Mouse (Mus musculus) spleen, postnatal 36 days (tissue): Measurements from ENCODE around the gene Tex47.

Source experiments
- DNase-seq, 2 experiments: peaks; one replicate each; pipeline ENCODE4 v3.0.0; 2022; ENCODE audit warnings: low spot score in 2 of 2, mixed read lengths in 1 of 2

Gene Tex47

DNA sequence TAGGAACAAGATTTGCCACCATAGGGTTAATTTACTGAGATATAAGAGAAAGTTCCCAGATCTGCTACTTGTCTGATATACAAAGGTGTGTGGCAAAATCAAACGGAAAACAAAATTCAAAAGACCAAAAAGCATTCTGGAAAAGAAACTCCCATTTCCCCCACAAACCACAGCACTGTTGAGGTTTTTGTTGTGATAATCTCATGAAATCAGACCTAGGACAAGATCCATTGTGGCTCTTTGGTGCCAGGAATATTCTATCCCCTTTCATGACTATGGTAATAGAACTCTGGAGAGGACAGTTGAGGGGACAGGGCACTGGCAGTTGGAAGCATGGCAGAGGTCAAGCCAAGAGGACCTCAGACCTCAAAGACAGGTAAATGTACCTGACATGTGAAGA lies at the start of gene Tex47:
Tex47 (plus strand) TSS at position 301 of the 400 bp plus-strand sequence.
- DNase-seq: no peak

GRCm38 (mm10) chr5:7276659-7277455 lies 27.1 kb upstream of the Tex47 start:
- DNase-seq: no peak

DNA sequence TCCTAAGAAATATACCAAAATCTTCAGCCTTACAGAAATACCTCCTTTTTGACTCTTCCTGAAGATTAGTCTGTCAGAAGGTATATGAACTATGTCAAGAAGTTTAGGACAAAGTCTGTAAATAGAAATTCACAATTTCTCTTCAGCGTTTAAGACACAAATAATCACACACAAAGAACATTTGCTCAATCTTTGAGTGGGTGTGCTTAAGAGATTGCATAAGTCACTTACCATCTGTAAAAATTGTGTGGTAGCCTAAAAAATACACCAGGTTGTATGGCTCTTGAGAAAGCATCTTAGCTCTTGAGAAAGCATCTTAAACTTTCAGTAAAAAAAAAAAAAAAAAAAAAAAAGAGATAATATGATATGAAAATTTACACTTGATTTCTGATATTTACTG lies 19.6 kb upstream of the Tex47 start:
- no peak for DNase-seq

- no peak for DNase-seq
Observed at GRCm38 (mm10) chr5:7302969-7303368, 950 bp upstream of the Tex47 start.

GRCm38 (mm10) chr5:7325594-7325993 lies 21.7 kb downstream of the Tex47 start:
- no peak for DNase-seq

DNA sequence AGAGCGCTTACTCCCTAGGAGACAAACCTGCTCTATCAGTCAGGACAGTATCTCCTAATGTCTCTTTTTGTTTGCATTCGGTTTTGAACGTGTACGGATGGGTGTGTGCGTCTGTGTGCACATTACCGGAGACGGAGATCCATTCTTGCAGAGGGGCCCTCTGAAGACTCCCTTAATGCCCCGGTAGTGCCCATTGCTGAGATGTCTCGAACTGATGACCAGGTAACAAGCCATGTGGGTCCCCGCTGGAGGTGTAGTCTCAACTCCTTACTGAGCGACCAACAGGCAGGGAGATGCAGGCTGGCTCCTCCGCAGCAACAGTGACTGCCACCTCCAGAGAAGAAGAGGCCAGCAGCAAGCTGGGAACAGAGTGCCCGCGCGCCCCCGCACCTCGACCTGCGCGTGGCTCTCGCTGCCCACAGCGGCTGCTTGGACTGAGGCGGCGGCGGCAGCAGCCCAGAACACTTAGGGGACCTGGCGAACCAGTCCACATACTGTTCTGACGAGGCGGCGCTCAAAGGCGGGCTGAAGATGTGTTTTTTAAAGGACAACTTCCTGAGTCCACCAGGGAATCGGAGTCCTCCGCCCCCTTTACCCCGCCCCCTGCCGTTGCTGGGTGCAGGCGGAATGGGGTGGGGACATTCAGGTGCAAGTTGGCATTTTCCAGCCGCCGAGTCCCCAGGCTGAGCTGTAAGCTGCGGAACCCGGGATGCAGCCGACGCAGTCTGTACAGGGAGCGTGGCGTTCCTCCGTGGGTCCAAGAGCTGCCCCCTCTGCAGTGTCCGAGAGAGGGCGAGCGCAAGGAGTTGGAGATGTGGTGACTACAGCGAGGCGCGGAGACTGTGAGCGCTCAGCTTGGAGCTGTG lies 40.5 kb downstream of the Tex47 start, which contains the start of gene Zfp804b:
Zfp804b (minus strand) TSS at position 612 of the 866 bp plus-strand sequence.
- DNase-seq: no peak

DNA sequence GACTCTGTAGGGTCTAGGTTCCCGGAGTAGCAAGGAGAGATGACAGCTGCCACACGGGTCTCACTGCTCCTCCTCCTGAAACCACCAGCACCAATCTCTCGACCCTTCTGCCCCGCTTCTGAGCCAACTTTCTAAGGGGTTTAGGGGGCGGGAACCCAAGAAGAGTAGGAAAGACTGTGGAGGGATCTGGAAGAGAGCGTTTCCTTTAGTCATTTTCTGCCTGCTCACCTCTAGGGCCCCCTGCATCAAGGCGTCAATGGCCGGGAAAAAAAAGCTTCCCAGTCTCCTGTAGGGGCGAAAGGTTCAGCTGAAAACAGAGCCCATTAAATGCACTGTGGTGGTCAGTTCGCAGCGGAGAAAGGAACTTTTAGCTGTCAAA lies 41.1 kb downstream of the Tex47 start:
- no peak for DNase-seq
